Mouse (Mus musculus): ENCODE measurements around the gene Ank2. TPM values are rescaled to one million over a fixed set of nuclear protein-coding genes. Genes with fewer than 3 reads are reported as not detected.
A peak's percentile ranks its signal among the peaks of the same experiment; 100 is the strongest.

Gene Ank2
- polyA plus RNA-seq, 1 experiment = 0.75 TPM

GRCm38 (mm10) chr3:127129750-127130149, 369.4 kb downstream of the Ank2 start:
- Histone ChIP-seq H3K4me1 (ENCODE audit: control insufficient read depth, insufficient read depth, low read length) (no peaks in the 10 kb centered on the region), H3K27ac (ENCODE audit: insufficient read depth, low read depth, low read length) (no peak overlapping the region), H3K4me3 (ENCODE audit: insufficient read depth, low read length) (no peak overlapping the region)
- TF ChIP-seq CTCF (IDR thresholded peaks at IDR 0.05; ENCODE audit: low read depth, low read length) = no peak
- no peak for TF ChIP-seq POLR2A (IDR thresholded peaks at IDR 0.05; ENCODE audit: borderline replicate concordance, low read depth, low read length)

- no peak overlapping the region for H3K27ac ChIP-seq (ENCODE audit: insufficient read depth, low read depth, low read length)
- no peak overlapping the region for H3K4me3 ChIP-seq (ENCODE audit: insufficient read depth, low read length)
- H3K4me1 ChIP-seq (ENCODE audit: control insufficient read depth, insufficient read depth, low read length) = no peaks in the 10 kb centered on the region; the same call in 1 of the 2 replicates
- TF ChIP-seq CTCF (IDR thresholded peaks at IDR 0.05; ENCODE audit: low read depth, low read length) (no peak), POLR2A (IDR thresholded peaks at IDR 0.05; ENCODE audit: borderline replicate concordance, low read depth, low read length) (no peak)
Observed at GRCm38 (mm10) chr3:127127611-127128010, 371.5 kb downstream of the Ank2 start.

GRCm38 (mm10) chr3:127126220-127126619, 372.9 kb downstream of the Ank2 start:
- H3K27ac ChIP-seq (ENCODE audit: insufficient read depth, low read depth, low read length) = no peak overlapping the region
- no peaks in the 10 kb centered on the region; the same call in 1 of the 2 replicates for H3K4me1 ChIP-seq (ENCODE audit: control insufficient read depth, insufficient read depth, low read length)
- TF ChIP-seq CTCF (IDR thresholded peaks at IDR 0.05; ENCODE audit: low read depth, low read length) = no peak
- TF ChIP-seq POLR2A (IDR thresholded peaks at IDR 0.05; ENCODE audit: borderline replicate concordance, low read depth, low read length) = no peak
- H3K4me3 ChIP-seq (ENCODE audit: insufficient read depth, low read length) = no peak overlapping the region

GRCm38 (mm10) chr3:127124375-127124993, 374.7 kb downstream of the Ank2 start:
- Histone ChIP-seq H3K4me3 (ENCODE audit: insufficient read depth, low read length) (no peak overlapping the region), H3K4me1 (ENCODE audit: control insufficient read depth, insufficient read depth, low read length) (no peaks in the 10 kb centered on the region; the same call in 1 of the 2 replicates), H3K27ac (ENCODE audit: insufficient read depth, low read depth, low read length) (no peak overlapping the region)
- TF ChIP-seq CTCF (IDR thresholded peaks at IDR 0.05; ENCODE audit: low read depth, low read length) = no peak
- TF ChIP-seq POLR2A (IDR thresholded peaks at IDR 0.05; ENCODE audit: borderline replicate concordance, low read depth, low read length) = no peak

- TF ChIP-seq POLR2A (IDR thresholded peaks at IDR 0.05; ENCODE audit: borderline replicate concordance, low read depth, low read length) = no peak
- TF ChIP-seq CTCF (IDR thresholded peaks at IDR 0.05; ENCODE audit: low read depth, low read length) = no peak
- H3K27ac ChIP-seq (ENCODE audit: insufficient read depth, low read depth, low read length) = no peak overlapping the region
- peak overlapping the region; percentile 13; the same call in 1 of the 2 replicates for H3K4me3 ChIP-seq (ENCODE audit: insufficient read depth, low read length)
Observed at GRCm38 (mm10) chr3:127123376-127123775, 375.8 kb downstream of the Ank2 start.

GRCm38 (mm10) chr3:127118777-127119176, 380.4 kb downstream of the Ank2 start:
- TF ChIP-seq POLR2A (IDR thresholded peaks at IDR 0.05; ENCODE audit: borderline replicate concordance, low read depth, low read length) (no peak), CTCF (IDR thresholded peaks at IDR 0.05; ENCODE audit: low read depth, low read length) (no peak)
- Histone ChIP-seq H3K4me1 (ENCODE audit: control insufficient read depth, insufficient read depth, low read length) (no peaks in the 10 kb centered on the region; the same call in 1 of the 2 replicates), H3K4me3 (ENCODE audit: insufficient read depth, low read length) (no peak overlapping the region), H3K27ac (ENCODE audit: insufficient read depth, low read depth, low read length) (no peak overlapping the region)

More at GRCm38 (mm10) chr3:127123376-127123775, 375.8 kb downstream of the Ank2 start:
- H3K4me1 ChIP-seq (ENCODE audit: control insufficient read depth, insufficient read depth, low read length) = no peaks in the 10 kb centered on the region; the same call in 1 of the 2 replicates

GRCm38 (mm10) chr3:127116226-127116625, 382.9 kb downstream of the Ank2 start:
- Histone ChIP-seq H3K4me3 (ENCODE audit: insufficient read depth, low read length) (no peak overlapping the region), H3K4me1 (ENCODE audit: control insufficient read depth, insufficient read depth, low read length) (no peaks in the 10 kb centered on the region), H3K27ac (ENCODE audit: insufficient read depth, low read depth, low read length) (no peak overlapping the region)
- no peak for TF ChIP-seq CTCF (IDR thresholded peaks at IDR 0.05; ENCODE audit: low read depth, low read length)
- no peak for TF ChIP-seq POLR2A (IDR thresholded peaks at IDR 0.05; ENCODE audit: borderline replicate concordance, low read depth, low read length)

GRCm38 (mm10) chr3:127113238-127113637, 385.9 kb downstream of the Ank2 start:
- Histone ChIP-seq H3K4me3 (ENCODE audit: insufficient read depth, low read length) (no peak overlapping the region), H3K4me1 (ENCODE audit: control insufficient read depth, insufficient read depth, low read length) (no peaks in the 10 kb centered on the region), H3K27ac (ENCODE audit: insufficient read depth, low read depth, low read length) (no peak overlapping the region)
- no peak for TF ChIP-seq CTCF (IDR thresholded peaks at IDR 0.05; ENCODE audit: low read depth, low read length)
- no peak for TF ChIP-seq POLR2A (IDR thresholded peaks at IDR 0.05; ENCODE audit: borderline replicate concordance, low read depth, low read length)

- Histone ChIP-seq H3K27ac (ENCODE audit: insufficient read depth, low read depth, low read length) (no peak overlapping the region), H3K4me1 (ENCODE audit: control insufficient read depth, insufficient read depth, low read length) (no peaks in the 10 kb centered on the region), H3K4me3 (ENCODE audit: insufficient read depth, low read length) (no peak overlapping the region)
- TF ChIP-seq POLR2A (IDR thresholded peaks at IDR 0.05; ENCODE audit: borderline replicate concordance, low read depth, low read length) (no peak), CTCF (IDR thresholded peaks at IDR 0.05; ENCODE audit: low read depth, low read length) (no peak)
Observed at GRCm38 (mm10) chr3:127109413-127109812, 389.7 kb downstream of the Ank2 start.

- Histone ChIP-seq H3K4me1 (ENCODE audit: control insufficient read depth, insufficient read depth, low read length) (no peaks in the 10 kb centered on the region), H3K4me3 (ENCODE audit: insufficient read depth, low read length) (no peak overlapping the region), H3K27ac (ENCODE audit: insufficient read depth, low read depth, low read length) (no peak overlapping the region)
- TF ChIP-seq CTCF (IDR thresholded peaks at IDR 0.05; ENCODE audit: low read depth, low read length) = no peak
- TF ChIP-seq POLR2A (IDR thresholded peaks at IDR 0.05; ENCODE audit: borderline replicate concordance, low read depth, low read length) = no peak
Observed at GRCm38 (mm10) chr3:127108481-127108880, 390.7 kb downstream of the Ank2 start.
